Mouse (Mus musculus): ENCODE measurements around the gene Fbxw27. TPM values are rescaled to one million over a fixed set of nuclear protein-coding genes. Genes with fewer than 3 reads are reported as not detected.

Gene Fbxw27
- total RNA-seq, 1 experiment = not detected

Other genes with a start within 250 kb of the Fbxw27 start
- gene Fbxw15, start 222.4 kb downstream of the Fbxw27 start, total RNA-seq (2012; rRNA removed) = not detected in 2 replicates
- gene Fbxw24, start 164.6 kb downstream of the Fbxw27 start, total RNA-seq (2012; rRNA removed) = not detected in 2 replicates
- not detected in 2 replicates for gene Fbxw25, start 126.0 kb downstream of the Fbxw27 start, total RNA-seq (2012; rRNA removed)
- not detected in 2 replicates for gene Fbxw18, start 88.0 kb downstream of the Fbxw27 start, total RNA-seq (2012; rRNA removed)
- not detected in 2 replicates for gene Fbxw26, start 44.6 kb downstream of the Fbxw27 start, total RNA-seq (2012; rRNA removed)
- gene Spink8, start 21.6 kb upstream of the Fbxw27 start, total RNA-seq (2012; rRNA removed) = 0.31 TPM in 1 of 2 replicates, not detected in the other
- gene Nme6, start 42.1 kb upstream of the Fbxw27 start, total RNA-seq (2012; rRNA removed) = 37.7 and 46.5 TPM in 2 replicates
- gene Camp, start 58.9 kb upstream of the Fbxw27 start, total RNA-seq (2012; rRNA removed) = not detected in 2 replicates
- 48.5 and 58.3 TPM in 2 replicates for gene Cdc25a, start 84.9 kb upstream of the Fbxw27 start, total RNA-seq (2012; rRNA removed)
- 56.7 and 61.4 TPM in 2 replicates for gene Map4, start 140.8 kb upstream of the Fbxw27 start, total RNA-seq (2012; rRNA removed)